Mouse (Mus musculus): ENCODE data around the gene Vmn2r73.

Gene Vmn2r73

DNA sequence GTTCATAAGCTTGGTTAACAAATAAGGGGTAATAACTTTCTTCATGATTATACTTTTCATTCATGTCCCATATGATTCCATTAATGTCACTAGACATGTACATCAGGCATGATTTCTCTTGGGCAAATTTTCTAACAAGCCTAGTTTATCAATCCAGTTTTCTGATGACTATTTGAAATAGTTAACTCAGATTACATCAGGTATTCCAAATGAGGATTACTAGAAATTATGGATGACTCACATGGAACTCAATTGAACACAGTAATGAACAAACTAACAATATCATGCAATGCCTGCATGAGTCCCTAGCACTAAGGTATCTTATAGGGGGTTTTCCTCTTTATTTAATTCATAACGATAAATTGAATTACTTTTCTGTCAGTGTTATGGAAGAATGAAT is at the start of gene Vmn2r73:
Gene Vmn2r73 (minus strand): TSS at position 101 of the 400 bp plus-strand sequence.
- no peak for DNase-seq (ENCODE audit: low spot score)

DNA sequence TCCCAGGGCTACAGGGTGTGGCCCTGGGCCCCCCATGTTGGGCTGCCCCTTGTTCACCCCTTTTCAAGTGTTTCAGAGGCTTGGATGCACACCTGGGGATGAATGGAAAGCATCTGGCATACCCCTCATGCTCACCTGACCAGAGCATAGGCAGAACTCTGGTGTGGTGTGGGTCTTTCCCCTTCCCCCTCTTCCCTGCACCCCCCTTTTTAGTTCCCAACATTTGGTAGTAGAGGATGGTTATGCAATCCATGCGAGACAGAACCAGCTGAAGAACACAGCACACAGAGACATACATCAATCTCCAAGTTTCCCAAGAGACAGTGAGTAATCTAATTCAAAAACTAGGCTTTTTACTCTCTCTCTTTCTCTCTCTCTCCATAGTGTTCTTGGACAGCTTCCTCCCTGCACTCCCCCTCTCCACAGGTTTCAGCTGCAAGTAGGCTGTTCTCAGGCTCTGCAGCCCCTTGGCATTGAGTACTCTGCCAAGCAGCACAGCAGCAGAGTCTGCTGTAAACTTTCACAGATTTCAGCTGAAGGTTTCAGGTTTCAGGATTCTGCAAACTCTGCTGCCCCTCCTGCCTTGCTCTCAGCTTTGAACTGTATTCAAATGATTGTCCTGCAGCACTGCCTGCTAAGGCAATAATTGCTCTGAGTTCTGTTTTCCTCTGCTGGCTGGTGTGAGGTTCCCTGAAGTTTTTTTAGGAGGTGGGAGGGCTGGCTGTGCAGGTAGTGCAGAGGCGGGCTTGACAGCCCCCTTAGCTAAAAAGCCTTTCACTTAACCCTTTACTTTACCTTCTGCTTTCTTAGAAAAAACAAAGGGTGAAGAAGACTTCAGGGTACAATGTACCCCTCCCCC is 35.7 kb downstream of the Vmn2r73 start:
- DNase-seq (ENCODE audit: low spot score) = no peak

DNA sequence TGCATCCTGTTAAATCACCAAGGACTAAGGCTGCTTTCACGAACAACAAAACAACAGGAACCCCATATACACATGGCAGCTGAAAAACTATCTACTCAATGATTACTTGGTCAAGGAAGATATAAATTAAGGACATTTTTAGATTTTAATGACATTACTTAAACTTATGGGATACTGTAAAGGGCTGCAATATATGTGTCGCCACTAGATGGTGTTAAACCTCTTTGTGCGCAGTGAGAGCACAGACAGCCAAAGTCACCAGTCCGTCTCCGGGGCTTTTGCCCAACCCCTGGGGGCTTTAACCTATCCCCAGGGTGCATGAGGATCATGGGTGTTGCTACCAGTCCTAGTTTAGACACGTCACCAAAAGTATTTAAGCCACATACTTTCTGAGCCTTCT is 58.0 kb downstream of the Vmn2r73 start:
- DNase-seq (ENCODE audit: low spot score) = peak; percentile 1

Data from c-Kit-positive CD71-positive TER-119-positive erythroid progenitor cells, embryonic 14.5 days (primary cell).